In genomic region chr4:156255078-156255839, GRCm38 (mm10) we compare ENCODE assay signal across 7 mouse cellular contexts. TPM values are rescaled to one million over a fixed set of nuclear protein-coding genes. Genes with fewer than 3 reads are reported as not detected.
DNase-seq lines count a peak whose midpoint lies in the region; ATAC-seq and TF ChIP-seq lines count a peak whose summit lies in the region.

Gene Samd11, minus strand, starts transcription at chr4:156255657.

- peaks cover 0 to 17% of the 10 kb centered on the region in 2 experiments for H3K36me3 ChIP-seq in CH12.LX (replicated peaks in 1 of 2; ENCODE audit: control insufficient read depth in 1 of 2, insufficient read depth in 1 of 2, low read length in 1 of 2)
- H3K36me3 ChIP-seq in hindbrain, embryonic 12.5 days: no peaks in the 10 kb centered on the region
- no peaks in the 10 kb centered on the region for H3K36me3 ChIP-seq in midbrain, embryonic 10.5 days

- WGBS in hindbrain, embryonic 12.5 days: 3% methylated on average over 26 of the region's 26 CpGs
- WGBS in midbrain, embryonic 10.5 days: 1% methylated on average over 26 of the region's 26 CpGs

- no peak for TF ChIP-seq RAD21 in CH12.LX (IDR thresholded peaks at IDR 0.05; ENCODE audit: low read depth, low read length)

- no peak within 1 kb of the TSS for H3K27ac ChIP-seq in CH12.LX (ENCODE audit: insufficient read depth, low read depth)
- H3K27ac ChIP-seq in hindbrain, embryonic 12.5 days: 0 out of 2 replicates have a peak within 1 kb of the TSS, but pooled peaks have one; percentile 4
- H3K27ac ChIP-seq in midbrain, embryonic 10.5 days (replicated peaks): 0 out of 2 replicates have a peak within 1 kb of the TSS, but pooled peaks have one; percentile 42

- H3K27me3 ChIP-seq in CH12.LX (replicated peaks): no peaks in the 10 kb centered on the region
- peaks cover 29% of the 10 kb centered on the region for H3K27me3 ChIP-seq in hindbrain, embryonic 12.5 days
- H3K27me3 ChIP-seq in midbrain, embryonic 10.5 days (ENCODE audit: low read depth, poor library complexity, severe bottlenecking): peaks cover 46% of the 10 kb centered on the region

- in situ Hi-C loops in CH12.LX (cut with MboI; ENCODE audit: low pct_ligation_motif_present, low pct_unique_long_range_greater_than_20kb, low sequenced_read_pairs): no loop called here

- TF ChIP-seq EP300 in CH12.LX (IDR thresholded peaks at IDR 0.05; ENCODE audit: low read length): no peak

- no peak within 1 kb of the TSS for H3K4me2 ChIP-seq in CH12.LX (ENCODE audit: insufficient read depth, low read depth, poor library complexity, severe bottlenecking)
- H3K4me2 ChIP-seq in hindbrain, embryonic 12.5 days (replicated peaks): peak within 1 kb of the TSS; percentile 41

- H3K4me1 ChIP-seq in CH12.LX (ENCODE audit: control insufficient read depth in 1 of 2, insufficient read depth in 2 of 2): peaks cover 0 to 4% of the 10 kb centered on the region in 2 experiments; a peak in 1 of 4 replicates
- H3K4me1 ChIP-seq in hindbrain, embryonic 12.5 days: peaks cover 24% of the 10 kb centered on the region
- H3K4me1 ChIP-seq in midbrain, embryonic 10.5 days: peaks cover 20% of the 10 kb centered on the region

- no peak within 1 kb of the TSS for H3K4me3 ChIP-seq in CH12.LX (replicated peaks in 1 of 3; ENCODE audit: low read depth in 2 of 3, low read length in 2 of 3, poor library complexity in 1 of 3)
- peak within 1 kb of the TSS; percentile 18 for H3K4me3 ChIP-seq in hindbrain, embryonic 12.5 days
- peak within 1 kb of the TSS; percentile 42 for H3K4me3 ChIP-seq in midbrain, embryonic 10.5 days

- dilution Hi-C loops in CH12.LX (cut with MboI; ENCODE audit: extremely low pct_ligation_motif_present, extremely low pct_unique_long_range_greater_than_20kb, low sequenced_read_pairs): no loop called here

- no peak for TF ChIP-seq POLR2A in CH12.LX (IDR thresholded peaks at IDR 0.05; ENCODE audit: low read depth, low read length)

- H3K79me2 ChIP-seq in CH12.LX (replicated peaks; ENCODE audit: control insufficient read depth, extremely low read depth, insufficient read depth, poor library complexity, severe bottlenecking): no peaks in the 10 kb centered on the region

- ATAC-seq in hindbrain, embryonic 12.5 days (ENCODE audit: low FRiP score): peak; percentile 56
- no peak for ATAC-seq in cerebellum, adult (ENCODE audit: insufficient number of reproducible peaks, low FRiP score, low TSS enrichment)

- TF ChIP-seq CTCF in CH12.LX (conservative IDR thresholded peaks at IDR 0.05 in 1 of 2, IDR thresholded peaks at IDR 0.05 in 1 of 2; ENCODE audit: low read depth in 2 of 2, low read length in 2 of 2): no peak

- DNase-seq in CH12.LX (ENCODE audit: extremely low read depth) (no peak), MN1 (ENCODE audit: low spot score) (peak; percentile 71)
- peak; percentile 38 for DNase-seq in midbrain, embryonic 10.5 days (ENCODE audit: low spot score)
- DNase-seq in cerebellum, adult 8-10 months: no peak
- DNase-seq in c-Kit-positive CD71-positive TER-119-positive erythroid progenitor cells, embryonic 14.5 days (ENCODE audit: low spot score): no peak

- H3K9ac ChIP-seq in CH12.LX (ENCODE audit: insufficient read depth, low read depth): no peak within 1 kb of the TSS
- H3K9ac ChIP-seq in hindbrain, embryonic 12.5 days: peak within 1 kb of the TSS; percentile 18; the same call in 1 of the 2 replicates

- H3K9me3 ChIP-seq in CH12.LX (replicated peaks; ENCODE audit: low read length): no peaks in the 10 kb centered on the region
- H3K9me3 ChIP-seq in hindbrain, embryonic 12.5 days (replicated peaks): no peaks in the 10 kb centered on the region
- H3K9me3 ChIP-seq in midbrain, embryonic 10.5 days (replicated peaks): no peaks in the 10 kb centered on the region

TF ChIP-seq in CH12.LX, 34 proteins besides CTCF, POLR2A, EP300 and RAD21:
- TF ChIP-seq MAFK (IDR thresholded peaks at IDR 0.05; ENCODE audit: insufficient replicate concordance, low read length) (peak; percentile 88), ZMIZ1 (IDR thresholded peaks at IDR 0.05; ENCODE audit: low read depth, low read length) (no peak)

RNA-seq across cellular contexts. Expression of gene Samd11, which starts in this region (rescaled TPM):
- 3.5 and 4.1 TPM in 2 replicates for total RNA-seq in CH12.LX (2012; rRNA removed)
- not detected in 2 replicates for total RNA-seq in CH12.LX (2014; rRNA removed)
- 0.18 and 0.47 TPM in 2 replicates for polyA plus RNA-seq in CH12.LX (2012; ENCODE audit: insufficient read length, low read depth)
- 3.0 and 3.9 TPM in 2 replicates for polyA plus RNA-seq in hindbrain, embryonic 12.5 days (2016; fragmentation: Nextera tagmentation; extraction: Ambion mirVana)
- 2.2 and 2.8 TPM in 2 replicates for polyA plus RNA-seq in midbrain, embryonic 10.5 days (2016; fragmentation: Nextera tagmentation; extraction: Ambion mirVana)

Comparison
In these comparisons a context has a peak if more than half of its experiments do, and no peak if none do; other contexts are left out.
1. DNase-seq: peak in MN1 (single experiment) and midbrain, embryonic 10.5 days (single experiment); none in CH12.LX (single experiment), cerebellum, adult 8-10 months (single experiment) and c-Kit-positive CD71-positive TER-119-positive erythroid progenitor cells, embryonic 14.5 days (single experiment).
2. H3K4me3 ChIP-seq: peak in hindbrain, embryonic 12.5 days (single experiment) and midbrain, embryonic 10.5 days (single experiment); none in CH12.LX (0 of 3).